Mouse (Mus musculus): ENCODE measurements around the gene Prmt8. TPM values are rescaled to one million over a fixed set of nuclear protein-coding genes. Genes with fewer than 3 reads are reported as not detected.

The Prmt8 gene
- 37.4 and 40.3 TPM in 2 replicates for polyA plus RNA-seq (2015; fragmentation: Nextera tagmentation; extraction: Ambion mirVana)

GRCm38 (mm10) chr6:127769275-127770156 is at the start of gene Prmt8:
Gene Prmt8, minus strand, starts transcription at chr6:127769472.

Small RNA genes lying within 50 kb of the gene (microRNA-seq; reads per million reads assigned to microRNA genes)
- not detected for gene Mir7233

Other genes starting within 250 kb of the Prmt8 start
- gene Cracr2a, start 208.1 kb downstream of the Prmt8 start, polyA plus RNA-seq (2015; fragmentation: Nextera tagmentation; extraction: Ambion mirVana): 0.98 TPM in 2 replicates
- gene Tspan11, start 118.1 kb upstream of the Prmt8 start, polyA plus RNA-seq (2015; fragmentation: Nextera tagmentation; extraction: Ambion mirVana): 5.6 and 7.3 TPM in 2 replicates

Data from neural tube, postnatal 0 days (tissue).